Mouse (Mus musculus) olfactory bulb, adult 2 months (tissue): ENCODE data around the gene Irf9.

ENCODE experiments used
- CTCF ChIP-seq: fragments of 200-500 bp; IDR thresholded peaks from 2 replicates; pipeline ENCODE4 v1.5.1; 2012; ENCODE audit warnings: low read depth, mild to moderate bottlenecking, low read length, moderate library complexity; ENCODE audit not compliant: insufficient read depth
- POLR2A ChIP-seq: fragments of 200-500 bp; IDR thresholded peaks from 2 replicates; pipeline ENCODE4 v1.6.1; 2012; ENCODE audit warnings: mild to moderate bottlenecking, low read depth, low read length, moderate library complexity; ENCODE audit not compliant: insufficient read depth

DNA sequence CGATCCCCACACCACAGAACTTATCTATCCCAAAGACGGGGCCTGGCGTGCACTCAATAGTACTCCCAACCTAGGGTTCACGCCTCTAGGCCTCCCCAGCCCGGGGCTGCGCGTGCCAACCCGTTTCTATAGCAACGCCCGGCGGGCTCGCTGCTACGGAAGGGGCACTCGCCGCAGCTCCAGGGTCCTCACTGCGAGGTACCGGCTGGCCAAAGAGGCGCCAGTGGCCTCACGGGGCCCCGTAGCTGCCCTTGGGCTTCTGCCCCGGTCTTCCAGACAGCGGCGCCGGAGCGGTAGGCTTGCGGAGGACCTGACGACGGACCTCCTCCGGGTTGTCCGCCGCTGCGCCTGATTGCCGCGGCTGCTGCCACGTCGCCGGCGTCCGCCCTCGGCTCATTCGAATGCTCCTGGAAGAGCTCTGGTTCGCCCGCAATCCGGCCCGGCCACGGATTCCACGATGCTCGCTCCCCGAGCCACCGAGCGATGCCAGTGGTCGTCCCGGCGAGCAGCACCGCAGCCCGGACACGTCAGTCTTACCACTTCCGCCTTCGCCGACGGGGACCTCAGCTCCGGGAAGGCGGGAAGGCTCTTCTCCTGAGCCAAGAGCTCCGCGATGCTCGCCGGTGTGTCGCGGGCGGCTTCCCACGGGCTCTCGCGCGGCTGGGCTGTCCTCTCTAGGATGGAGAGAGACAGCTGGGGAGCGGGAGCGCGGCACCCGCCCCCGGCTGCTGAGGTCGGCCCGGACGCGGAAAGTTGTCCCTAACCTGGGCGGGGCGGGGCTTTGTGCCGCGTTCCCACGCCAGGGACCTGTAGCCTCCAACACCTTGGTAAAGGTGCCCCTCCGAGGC is 39.9 kb downstream of the Irf9 start, which contains the start of gene Tm9sf1:
- TF ChIP-seq CTCF (no peak), POLR2A (peak; percentile 38)
